Mouse (Mus musculus): ENCODE results near the gene Serping1.
A peak's percentile ranks its signal among the peaks of the same experiment; 100 is the strongest.

Gene Serping1

DNA sequence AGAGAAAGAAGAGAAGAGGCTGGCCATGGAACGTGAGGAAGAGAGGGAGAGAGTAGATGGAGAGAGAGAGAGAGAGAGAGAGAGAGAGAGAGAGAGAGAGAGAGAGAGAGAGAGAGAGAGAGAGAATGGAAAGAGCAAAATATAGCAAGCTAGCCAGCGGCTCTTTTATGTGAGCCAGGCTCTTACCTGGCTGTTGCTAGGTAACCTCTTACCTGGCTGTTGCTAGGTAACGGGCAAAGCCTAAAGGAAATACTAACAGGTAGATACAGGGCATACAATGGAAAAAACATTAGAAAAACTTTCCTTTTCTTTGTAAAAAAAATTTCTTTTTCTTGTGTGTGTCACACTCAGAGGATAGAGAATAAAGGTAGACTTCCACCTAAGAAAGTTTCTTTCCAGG is 2.5 kb upstream of the Serping1 start:
- DNase-seq, result no peak

DNA sequence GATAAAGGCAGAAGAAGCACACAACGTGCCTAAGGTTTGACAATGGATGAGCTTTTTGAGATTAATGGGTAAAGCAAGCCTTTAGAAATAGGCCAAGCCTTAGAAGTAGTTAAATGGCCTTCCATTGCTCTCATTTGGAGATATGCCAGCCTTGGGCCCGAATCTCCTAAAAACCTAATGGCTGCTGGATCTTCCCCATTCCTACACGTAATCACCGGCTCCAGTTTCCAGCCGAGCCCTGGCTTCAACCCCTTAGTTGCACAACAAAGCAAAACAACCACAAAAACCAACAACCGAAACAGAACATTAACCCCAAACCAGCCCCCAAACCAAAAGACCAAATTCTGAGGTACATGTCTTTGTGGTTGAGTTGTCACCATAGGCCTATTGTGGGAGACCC is 421 bp upstream of the Serping1 start:
- DNase-seq, result no peak

DNA sequence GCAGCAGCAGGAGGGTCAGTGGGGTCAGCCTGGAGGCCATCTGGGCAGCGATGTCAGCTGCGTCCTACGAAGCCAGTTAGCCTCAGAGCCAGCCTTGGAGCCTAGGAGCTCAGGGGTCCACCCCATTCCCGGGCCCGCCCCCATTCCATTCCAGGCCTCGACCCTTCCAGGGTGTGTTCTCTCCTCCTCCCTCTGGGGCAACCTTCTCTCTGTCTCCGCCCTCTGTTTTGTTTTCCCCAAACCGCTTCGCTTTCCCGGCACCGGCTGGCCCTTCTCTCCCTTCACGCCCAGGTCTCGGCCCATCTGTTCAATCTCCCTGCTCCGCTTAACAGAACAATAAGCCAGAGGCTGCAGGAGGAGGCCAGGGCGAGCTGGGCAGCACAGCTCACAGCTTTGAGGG is 493 bp downstream of the Serping1 start:
- DNase-seq, result peak; percentile 10

DNA sequence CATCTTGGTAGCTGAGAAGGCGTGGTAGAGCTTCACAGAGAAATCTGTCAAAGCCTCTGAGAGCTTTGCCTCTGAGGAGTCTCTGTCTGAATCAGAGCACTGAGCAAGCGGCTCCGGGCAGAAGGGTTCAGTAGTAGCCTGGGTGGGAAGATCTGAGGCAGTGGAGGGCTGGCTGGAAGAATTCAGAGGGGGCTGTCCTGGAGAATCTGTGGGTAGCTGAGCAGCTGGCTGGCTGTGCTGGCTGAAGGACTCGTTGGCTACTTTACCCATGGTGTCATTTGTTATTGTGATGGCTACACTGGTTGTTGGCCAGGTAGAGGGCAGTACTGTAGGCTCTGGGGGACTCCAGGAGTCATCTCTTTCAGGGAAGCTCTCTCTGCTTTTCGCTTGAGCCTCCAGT is 2.0 kb downstream of the Serping1 start:
- DNase-seq, result no peak

DNA sequence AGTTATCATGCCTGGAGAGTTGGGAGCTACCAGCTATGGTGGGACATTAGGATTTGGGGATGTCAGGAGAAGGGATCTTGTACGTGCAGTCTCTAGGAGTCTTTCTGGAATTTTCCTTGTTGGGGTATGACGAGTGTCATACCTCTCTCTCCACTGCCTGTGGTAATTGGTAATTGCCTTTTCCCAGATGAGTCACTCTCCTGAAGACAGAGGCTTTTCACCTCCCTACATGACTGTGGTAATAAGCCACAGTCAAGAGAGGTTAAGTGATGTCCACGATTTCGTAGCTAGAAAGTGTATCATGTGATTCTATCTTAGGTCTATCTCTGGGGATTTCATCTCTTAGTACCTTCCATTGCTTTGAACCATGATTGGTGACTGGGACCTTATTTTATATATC is 2.8 kb downstream of the Serping1 start:
- DNase-seq, result no peak

DNA sequence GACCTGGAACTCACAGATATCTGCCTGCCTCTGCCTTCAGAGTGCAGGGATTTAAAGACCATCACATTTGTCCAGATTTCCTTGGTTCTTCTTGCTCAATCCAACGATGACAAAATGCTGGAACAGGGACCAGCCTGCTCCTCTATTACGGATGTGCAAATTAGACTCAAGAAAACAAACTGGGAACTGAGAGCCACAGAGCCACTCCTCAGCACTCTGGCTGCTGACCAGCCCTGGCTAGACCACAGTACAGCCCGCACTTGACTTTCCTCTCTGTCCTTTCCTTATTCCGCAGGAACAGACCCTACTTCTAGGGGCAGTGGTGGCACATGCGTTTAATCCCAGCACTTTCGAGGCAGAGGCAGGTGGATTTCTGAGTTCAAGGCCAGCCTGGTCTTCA is 4.7 kb downstream of the Serping1 start:
- DNase-seq, result no peak

DNA sequence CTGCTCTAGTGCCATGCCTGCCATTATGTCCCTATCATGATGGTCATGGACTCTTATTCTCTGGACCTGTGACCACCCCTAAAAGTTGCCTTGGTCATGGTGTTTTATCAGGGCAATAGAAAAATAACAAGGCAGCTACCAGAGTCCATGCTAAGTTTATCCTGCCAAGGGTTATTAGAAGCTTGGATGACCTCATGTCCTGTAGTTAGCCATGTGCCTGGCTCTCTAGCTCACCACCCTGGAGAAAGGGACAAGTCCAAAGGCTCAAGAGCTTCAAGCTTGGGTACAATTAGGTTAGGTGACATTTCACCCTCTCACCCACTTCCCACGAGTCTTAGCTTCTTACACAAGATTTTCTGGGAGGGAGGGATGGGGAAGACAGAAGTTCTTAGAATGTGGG is 12.4 kb downstream of the Serping1 start:
- no peak for DNase-seq

DNA sequence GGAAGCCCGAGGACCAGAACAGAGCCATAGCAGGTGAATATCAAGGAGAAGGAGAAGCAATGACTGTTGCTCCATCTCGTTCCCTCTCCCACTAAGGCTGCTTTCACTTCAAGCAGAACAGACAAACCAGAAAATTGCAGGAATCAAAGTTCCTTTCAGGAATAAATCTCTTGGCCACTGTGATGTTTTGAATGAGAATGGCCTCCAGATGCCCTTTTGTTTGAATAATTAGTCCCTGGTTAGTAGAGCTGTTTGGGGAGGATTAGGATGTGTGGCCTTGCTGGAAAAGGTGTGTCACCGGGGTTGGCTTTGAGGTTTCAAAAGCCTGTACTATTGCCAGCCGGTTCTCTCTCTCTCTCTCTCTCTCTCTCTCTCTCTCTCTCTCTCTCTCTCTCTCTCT is 12.9 kb downstream of the Serping1 start:
- DNase-seq, result no peak

DNA sequence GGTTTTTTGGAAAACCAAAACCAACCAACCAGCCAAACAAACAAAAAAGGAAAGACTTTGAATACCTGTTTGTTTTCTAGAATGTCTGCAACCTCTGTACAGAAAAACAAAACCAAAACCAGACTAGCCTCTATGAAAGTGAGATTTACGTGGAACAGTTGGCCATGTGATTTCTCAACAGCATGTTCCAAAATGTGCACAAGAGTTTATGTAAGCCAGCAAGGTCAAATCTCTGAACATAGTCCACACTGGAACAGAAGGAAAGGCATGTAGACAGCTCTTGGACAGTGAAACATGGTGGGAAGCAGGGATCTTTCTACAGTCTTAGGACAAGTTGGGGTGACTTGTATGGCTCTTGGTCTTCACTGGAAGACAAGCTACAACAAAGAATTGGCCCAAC is 13.4 kb downstream of the Serping1 start:
- DNase-seq, result no peak

DNA sequence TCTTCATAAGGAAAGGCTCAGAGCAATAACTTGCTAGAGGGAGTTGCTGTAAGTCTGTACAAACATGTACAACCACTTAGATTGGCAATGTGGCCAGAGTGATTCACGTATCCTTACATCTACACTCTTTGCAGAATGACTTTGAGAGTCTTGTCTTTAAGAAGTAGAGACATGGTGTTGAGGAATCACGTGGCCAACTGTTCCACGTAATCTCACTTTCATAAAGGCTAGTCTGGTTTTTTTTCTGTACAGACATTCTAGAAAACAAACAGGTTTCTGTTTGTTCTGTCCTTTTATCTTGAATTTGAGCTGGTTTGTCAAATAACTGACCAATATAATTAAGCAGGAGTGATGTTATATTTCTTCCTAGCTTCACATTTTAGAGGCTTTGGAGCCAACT is 13.9 kb downstream of the Serping1 start:
- no peak for DNase-seq

DNA sequence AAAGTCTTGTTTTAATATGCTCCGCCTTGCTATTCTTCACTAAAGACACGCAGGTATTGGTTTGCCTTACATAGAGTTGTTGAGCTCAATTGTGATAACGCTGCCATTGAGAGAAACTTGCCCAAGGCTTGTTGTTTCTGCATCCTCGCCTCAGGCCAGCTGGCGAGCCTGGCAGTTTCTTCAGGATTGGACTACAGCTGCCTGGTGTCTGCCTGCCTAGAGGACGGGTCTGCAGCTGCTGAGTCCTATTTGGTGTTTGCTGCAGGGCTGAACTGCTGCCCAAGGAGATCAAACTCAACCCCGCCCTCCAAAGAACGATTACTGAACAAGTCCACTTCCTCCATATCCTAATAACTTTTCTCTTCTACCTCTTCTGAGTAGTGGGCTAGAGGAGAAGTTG is 14.5 kb downstream of the Serping1 start:
- DNase-seq, result no peak

DNA sequence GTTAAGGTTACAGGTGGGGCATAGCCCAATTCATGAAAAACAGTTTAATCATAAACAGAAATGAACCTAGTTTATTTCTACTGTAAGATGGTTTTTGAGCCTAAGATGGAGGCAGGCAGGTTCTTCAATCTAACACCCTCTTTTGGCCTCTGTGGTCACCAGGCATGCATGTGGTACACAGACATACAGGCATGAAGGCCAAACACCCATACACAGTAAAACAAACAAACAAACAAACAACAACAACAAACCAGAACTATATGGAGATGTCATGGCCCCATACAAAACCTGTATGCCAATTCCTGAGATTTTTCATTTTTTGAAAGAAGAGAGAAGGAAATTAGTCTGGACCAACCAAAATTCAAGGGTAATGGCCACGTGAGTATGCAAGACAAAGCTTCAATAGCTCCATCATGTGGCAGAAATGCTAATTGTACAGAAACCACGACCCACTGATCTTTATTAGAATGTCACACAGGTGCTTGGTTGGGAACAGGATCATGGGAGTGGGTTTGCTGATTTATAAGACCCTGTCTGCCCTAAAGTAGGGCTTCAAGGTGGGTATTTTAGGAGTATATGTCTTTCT is 16.6 kb downstream of the Serping1 start:
- DNase-seq, result no peak

DNA sequence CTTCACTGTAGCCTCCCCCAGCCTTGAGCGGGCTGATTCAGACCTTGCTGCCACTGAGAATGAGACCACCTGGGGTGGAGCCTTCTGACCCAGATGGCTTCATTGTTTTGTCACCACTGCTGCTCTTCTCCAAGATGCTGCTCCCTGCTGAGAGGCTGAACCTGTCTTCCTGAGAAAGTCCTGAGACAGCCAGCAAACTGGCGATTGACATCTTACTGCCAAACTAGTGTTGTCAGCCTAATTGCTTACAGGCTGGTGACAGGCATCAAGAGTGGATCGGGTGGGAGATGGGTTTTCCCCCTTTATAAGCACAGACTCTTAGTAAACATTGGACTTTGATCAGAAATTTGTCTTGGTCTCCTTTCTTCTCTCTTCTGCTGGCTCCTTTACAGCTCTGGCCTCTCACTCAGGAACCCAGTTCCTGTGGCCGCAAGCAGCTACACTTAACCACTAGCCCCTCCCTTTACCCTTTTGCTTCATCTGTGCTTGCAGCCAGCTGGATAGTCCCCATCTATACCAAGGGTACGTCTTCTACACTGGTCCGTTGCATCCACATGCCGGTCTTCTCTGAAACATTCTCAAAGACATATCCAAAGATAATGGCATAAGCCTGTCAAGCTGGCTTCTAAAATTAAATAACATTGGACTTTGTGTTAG is 18.1 kb downstream of the Serping1 start:
- no peak for DNase-seq

DNA sequence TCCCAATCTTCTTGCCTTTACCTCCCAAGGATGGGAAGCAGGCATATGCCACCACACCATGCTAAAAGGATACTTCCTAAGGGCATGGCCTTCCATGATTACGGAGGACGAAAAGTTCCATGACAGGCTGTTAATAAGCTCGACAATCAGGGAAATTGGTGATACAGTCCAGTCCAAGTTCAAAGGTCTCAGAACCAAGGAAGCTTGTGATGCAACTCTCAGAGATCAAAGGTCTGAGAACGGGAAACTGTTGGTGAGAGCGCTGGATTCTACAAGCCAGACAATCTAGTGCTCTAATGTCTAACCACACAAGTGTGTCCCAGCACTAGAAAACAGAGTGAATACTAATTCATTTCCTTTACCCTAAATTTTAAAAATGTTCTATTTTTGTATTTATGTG is 19.0 kb downstream of the Serping1 start:
- no peak for DNase-seq

DNA sequence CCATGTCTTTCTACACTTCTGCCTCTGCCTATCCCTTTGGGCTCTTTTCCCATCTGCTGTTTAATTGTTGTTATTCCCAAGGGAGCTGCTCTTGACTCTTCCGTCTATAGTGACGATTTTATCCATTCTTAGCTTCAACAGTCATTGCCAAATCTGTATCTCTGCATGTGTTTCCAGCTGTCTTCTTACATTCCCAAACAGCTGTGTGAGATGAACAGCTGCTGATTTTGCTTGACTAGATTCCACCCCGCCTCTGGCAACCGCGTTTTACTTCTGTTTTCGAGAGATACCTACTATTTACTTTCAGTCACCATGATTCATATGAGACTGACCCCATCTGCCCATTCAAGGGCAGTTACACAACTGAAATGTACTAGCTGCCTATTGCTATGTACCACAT is 25.1 kb downstream of the Serping1 start:
- no peak for DNase-seq

DNA sequence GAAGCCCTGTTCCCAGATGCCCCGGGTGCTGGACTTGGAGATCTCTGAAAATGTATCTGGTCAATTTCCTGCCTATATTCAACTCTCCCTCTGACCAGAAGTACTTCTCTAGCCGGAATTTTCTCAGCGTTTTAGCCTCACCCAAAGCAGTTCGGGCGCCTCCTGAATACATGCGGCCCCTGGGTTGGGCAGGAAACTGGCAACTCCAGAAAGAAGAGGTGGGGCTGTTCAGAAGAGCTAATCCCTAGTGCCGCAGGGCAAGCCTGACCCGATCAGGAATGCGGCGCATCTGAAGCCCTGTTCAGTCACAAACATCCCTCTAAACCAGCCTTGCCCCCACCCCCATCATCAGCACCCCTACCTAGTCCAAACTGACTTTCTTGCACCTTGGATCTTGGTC is 31.1 kb downstream of the Serping1 start:
- DNase-seq, result no peak

DNA sequence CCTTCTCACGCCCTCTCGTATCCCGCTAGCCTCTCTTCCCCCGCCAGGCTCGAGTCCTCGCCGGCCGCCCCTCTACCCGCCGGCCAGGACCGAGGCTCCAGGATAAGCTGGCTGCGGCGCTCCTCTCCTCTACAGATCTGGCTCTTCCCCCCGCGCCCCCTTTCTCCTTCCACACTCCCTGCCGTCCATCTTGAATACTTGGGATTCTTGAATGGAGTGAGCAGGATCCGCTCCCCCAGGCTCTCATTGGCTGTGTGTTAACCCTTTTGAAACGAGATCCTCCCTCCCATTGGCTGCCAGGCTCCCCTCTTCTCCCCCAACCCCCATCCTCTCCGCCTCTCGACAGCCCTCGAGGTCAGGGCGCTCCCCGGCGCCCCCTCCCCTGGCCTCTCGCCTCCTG is 31.7 kb downstream of the Serping1 start, which contains the start of gene Gm19426:
Gene Gm19426 (minus strand): TSS at position 95 of the 400 bp plus-strand sequence.
- DNase-seq, result peak; percentile 71

DNA sequence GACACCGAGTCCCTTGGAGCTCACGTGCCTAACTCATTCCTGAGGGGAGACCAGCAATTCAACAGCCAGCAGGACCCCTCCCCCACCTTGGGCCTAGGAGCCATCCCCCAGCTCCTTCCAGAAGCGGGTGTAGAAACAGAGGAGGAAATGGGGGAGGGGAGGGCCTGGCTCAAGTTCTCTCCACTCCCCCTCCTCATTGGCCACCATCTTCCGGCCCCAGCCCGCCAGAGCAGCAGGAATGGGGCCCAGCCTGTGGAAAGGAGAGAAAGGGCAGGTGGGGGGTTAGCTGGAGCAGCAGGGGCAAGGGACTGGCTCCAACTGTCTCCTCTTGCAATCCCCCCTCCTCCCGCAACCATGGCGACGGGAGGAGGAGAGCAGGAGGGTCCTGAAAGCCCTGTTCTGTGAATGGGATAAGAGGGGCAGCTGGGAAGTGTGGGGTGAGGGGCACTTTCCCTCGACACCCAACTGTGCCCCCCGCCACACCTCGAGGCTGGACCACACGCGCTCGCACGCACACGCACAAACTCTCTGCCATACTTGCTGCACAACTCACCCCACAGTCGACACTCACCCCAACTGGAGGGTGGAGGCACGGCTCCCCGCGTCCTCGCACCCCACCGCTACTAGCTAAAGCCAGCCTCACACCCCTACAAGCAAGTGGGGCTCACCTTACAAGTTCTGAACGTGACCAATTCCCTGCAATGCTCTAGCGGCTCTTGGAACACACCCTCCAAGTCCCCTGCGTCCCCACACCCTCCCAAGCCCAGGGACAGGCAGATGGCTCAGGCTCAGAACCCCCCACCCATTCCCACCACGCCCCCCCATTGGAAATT is 32.6 kb downstream of the Serping1 start:
- DNase-seq, result peak; percentile 38

DNA sequence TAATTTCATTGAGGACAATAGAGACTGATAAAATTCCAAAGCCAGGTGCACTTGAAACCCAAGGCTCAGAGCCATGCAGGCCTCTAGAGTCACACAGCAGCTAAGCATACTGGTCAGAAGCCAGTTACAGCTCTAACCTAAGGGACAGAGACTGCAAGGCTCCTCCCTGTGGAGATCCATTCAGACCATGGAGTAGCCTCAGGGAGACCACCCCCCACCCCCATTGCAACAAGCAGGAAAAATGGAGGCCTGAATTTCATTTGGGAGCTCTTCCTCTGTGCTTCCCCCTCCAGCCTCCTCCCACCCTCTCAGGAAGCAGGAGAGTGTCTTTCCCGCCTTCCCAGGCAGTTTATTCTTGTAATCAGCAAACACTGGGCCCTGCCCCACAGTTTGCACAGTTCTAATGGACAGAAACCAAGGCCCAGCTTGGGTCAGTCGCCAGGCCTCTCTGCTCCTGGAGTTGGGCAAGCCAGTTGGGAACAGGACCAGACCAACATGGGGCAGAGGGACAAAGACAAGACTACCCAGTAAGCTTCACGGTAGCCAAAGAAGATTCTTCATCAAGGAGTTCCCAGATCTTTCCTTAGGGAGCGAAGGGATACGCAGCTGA is 33.3 kb downstream of the Serping1 start:
- no peak for DNase-seq

DNA sequence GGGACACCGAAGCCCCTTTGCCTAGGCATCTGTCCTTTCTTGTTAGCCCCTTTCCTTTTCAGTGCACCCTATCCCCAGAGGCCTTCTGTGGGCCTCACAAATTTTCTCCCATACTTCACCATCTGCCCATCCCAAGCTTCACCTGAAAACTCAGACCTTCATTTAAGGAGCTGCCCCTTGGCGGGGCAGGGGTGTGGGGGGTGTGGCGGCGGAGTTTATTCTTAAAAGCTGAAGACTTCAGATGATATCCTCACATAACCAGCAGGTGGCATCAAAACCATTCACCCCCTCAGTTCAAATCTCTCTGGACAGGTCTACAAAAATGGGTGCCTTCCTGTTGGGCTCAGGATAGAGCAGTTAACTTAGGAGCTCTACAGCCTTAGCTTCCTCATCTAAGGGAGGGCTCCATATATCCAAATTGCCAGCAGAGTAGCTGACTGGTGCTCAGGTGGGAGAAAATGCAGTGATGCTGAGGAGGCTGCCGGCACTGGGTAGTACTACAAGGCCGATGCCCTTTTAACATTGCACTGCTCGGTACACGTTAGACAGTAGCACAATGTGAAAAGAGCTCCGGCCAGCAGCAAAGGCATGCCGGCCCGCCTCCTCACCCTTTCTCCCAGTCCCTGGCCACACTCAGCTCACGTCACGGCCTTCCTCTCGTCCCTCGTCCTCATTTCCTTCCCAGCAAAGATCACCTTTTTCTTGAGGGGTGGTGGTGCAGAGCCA is 34.5 kb downstream of the Serping1 start:
- no peak for DNase-seq

DNA sequence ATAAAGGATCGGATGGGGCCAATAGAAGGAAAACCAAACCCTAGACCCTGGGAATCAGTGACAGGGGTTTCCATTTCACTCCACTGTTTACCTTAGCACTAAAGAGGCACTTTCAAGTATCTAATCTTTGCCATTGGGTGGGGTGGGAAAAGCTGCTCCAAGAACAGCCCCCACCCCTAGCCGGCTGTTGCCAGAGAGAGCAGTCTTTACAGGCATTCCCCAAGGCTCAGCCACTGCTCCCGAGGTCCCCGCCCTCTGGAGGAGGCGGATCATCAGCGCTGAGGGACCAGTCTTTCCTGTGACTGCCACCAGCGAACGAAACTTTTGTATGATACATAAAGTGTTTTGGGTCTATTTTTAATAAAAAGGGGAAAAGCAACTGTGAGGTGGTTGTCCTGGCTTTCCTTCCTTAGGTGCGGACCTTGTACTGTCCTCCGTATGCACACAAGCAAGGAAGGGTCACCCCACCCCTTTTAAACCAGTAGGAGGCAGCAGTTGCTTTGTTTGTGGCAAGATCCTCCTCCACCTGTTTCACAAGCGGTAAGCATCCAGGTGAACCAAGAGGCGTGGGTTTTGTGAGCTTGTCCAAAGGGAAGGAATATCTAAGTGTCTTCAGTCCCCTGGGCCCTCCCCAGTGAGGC is 36.9 kb downstream of the Serping1 start:
- no peak for DNase-seq

DNA sequence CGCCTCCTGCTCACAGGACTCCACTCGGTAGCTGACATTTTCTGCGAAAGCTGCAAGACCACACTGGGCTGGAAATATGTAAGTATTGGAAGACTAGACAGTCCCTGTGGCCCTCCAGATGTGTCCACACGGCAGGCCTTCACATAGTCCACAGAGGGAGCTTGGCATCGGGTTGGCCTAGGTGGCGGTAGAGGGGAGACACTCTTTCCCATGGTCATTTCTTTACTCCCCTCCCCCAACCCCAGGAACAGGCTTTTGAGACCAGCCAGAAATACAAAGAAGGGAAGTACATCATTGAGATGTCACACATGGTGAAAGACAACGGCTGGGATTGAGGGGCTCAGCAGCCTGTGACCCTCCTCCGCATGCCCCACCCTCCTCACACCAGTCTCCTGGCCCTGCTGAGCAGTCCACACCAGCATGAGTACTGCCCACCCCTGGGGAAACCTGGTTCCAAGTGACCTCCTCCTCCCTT is 37.8 kb downstream of the Serping1 start:
- no peak for DNase-seq
